Mouse (Mus musculus): ENCODE data around the gene Osbpl8. TPM values are rescaled to one million over a fixed set of nuclear protein-coding genes. Genes with fewer than 3 reads are reported as not detected.

Osbpl8 gene
- 18.4 and 19.4 TPM in 2 replicates for polyA plus RNA-seq (2012; rRNA removed)

DNA sequence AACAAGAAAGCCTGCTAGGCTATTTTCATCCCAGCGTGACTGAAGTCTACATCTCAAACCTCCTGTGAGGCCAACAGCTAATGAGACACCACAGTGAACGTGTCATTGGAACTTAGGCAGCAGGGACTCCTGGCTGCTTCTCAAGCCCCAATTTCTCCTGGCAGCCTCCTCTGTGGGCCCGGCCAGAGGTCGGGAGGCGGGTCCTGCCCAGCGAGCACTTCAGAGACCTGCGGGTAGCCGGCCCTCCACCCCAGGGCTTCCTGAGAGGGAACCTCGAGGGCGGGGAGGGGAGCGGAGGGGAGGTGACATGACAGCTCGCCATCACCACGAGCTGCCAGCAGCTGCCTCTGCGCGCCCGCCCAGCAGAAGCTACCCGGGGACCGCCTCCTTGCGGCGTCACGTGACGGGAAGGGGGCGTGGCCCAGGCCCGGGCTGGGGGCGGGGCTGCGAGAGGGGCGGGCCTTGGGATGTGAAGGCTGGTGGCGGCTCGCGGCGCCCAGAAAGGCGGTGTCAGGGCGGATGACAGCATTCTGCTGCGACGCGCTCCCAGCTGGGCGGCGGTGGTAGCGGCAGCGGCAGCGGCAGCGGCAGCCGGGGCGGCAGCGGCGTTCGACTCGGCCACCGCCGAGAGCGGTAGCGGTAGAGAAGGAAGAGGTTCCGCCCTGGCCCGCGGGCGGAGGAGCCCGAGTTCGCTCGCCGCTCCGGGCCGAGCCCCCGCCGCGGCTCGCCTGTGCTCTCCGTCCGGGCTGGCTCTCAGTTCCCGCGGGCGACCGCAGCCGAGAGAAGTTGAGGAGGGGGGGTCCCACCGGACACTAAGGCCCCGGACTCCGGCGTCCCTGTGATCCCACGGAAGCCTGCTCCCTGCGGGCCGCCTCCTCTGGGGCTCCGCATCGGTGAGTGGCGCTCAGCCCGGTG is at the start of gene Osbpl8:
Gene Osbpl8 (plus strand): TSS at position 449 of the 915 bp plus-strand sequence.
- no peaks in the 10 kb centered on the region for H3K27me3 ChIP-seq (ENCODE audit: control insufficient read depth, insufficient read depth, low read length)
- WGBS, result under 1% methylated on average over 75 of the region's 84 CpGs
- no peaks in the 10 kb centered on the region for H3K4me1 ChIP-seq (ENCODE audit: control insufficient read depth, insufficient read depth, low read length)
- no peak for TF ChIP-seq CTCF (IDR thresholded peaks at IDR 0.05; ENCODE audit: borderline replicate concordance, insufficient read depth, low read depth, low read length)
- TF ChIP-seq POLR2A (IDR thresholded peaks at IDR 0.05; ENCODE audit: borderline replicate concordance, insufficient read depth, low read length), result peak; percentile 93
- H3K27ac ChIP-seq (ENCODE audit: insufficient read depth, low read length), result peak within 1 kb of the TSS; percentile 81
- peak within 1 kb of the TSS; percentile 72 for H3K4me3 ChIP-seq (replicated peaks; ENCODE audit: insufficient read depth, low read depth, low read length)
- DNase-seq, result peak; percentile 99 to 100

DNA sequence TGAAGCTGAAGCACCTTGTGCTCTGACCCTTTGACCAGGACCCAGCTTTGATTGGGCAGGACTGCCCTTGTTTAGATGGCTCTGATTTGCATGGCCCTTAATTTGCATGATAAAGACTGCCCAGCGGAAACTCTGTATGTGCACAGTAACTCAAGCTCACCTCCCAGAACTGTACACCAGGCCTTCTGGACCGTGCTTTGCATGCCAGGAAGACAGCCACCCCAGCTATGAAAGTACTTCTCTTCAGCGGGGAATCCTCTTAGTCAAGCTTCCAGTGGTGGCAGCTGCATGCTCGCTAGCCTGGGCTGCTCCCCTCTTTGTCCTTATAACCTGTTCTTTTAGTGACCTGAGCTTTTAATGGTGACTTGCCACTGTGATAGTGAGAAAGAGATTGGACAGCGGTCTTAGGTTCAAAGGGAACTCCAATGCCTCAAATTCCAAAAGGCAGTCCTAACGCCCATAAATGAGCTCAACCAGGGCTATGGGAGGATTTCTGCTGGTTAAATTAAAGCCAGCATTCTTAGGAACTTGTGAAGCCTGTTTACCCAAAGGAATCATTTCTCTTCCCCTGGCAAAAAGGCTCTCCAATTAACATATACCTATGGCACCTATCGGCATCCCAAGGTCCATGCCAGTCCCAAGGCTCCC is 47.2 kb upstream of the Osbpl8 start:
- TF ChIP-seq POLR2A (IDR thresholded peaks at IDR 0.05; ENCODE audit: borderline replicate concordance, insufficient read depth, low read length) (no peak), CTCF (IDR thresholded peaks at IDR 0.05; ENCODE audit: borderline replicate concordance, insufficient read depth, low read depth, low read length) (no peak)
- Histone ChIP-seq H3K4me1 (ENCODE audit: control insufficient read depth, insufficient read depth, low read length) (no peaks in the 10 kb centered on the region), H3K4me3 (replicated peaks; ENCODE audit: insufficient read depth, low read depth, low read length) (no peak overlapping the region), H3K27ac (ENCODE audit: insufficient read depth, low read length) (no peak overlapping the region), H3K27me3 (ENCODE audit: control insufficient read depth, insufficient read depth, low read length) (no peaks in the 10 kb centered on the region)
- WGBS, result 53% methylated on average over 7 of the region's 7 CpGs
- DNase-seq, result no peak

DNA sequence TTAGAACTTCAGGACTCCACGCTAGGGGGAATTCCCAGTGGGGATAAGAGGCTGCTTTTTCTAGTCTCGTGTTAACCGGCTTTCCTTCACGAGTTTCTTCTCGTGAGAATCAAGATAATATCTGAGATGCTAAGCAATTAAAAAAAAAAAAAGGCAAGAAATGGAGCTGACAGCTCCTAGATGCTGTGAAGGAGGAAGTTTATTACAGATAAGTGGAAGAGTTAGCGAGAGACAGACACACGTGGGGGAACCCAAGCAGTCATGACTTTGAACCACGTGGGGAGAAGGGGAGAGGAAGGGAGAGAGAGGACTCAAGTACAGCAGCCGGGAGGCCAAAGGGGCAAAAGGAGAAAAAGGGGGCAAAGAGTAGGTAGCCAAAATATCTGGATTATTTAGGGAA is 46.3 kb upstream of the Osbpl8 start:
- H3K4me1 ChIP-seq (ENCODE audit: control insufficient read depth, insufficient read depth, low read length), result no peaks in the 10 kb centered on the region
- no peaks in the 10 kb centered on the region for H3K27me3 ChIP-seq (ENCODE audit: control insufficient read depth, insufficient read depth, low read length)
- H3K4me3 ChIP-seq (replicated peaks; ENCODE audit: insufficient read depth, low read depth, low read length), result no peak overlapping the region
- no peak overlapping the region for H3K27ac ChIP-seq (ENCODE audit: insufficient read depth, low read length)
- whole genome bisulfite sequencing, result 87% methylated on average over 9 of the region's 9 CpGs
- no peak for TF ChIP-seq POLR2A (IDR thresholded peaks at IDR 0.05; ENCODE audit: borderline replicate concordance, insufficient read depth, low read length)
- no peak for TF ChIP-seq CTCF (IDR thresholded peaks at IDR 0.05; ENCODE audit: borderline replicate concordance, insufficient read depth, low read depth, low read length)
- DNase-seq, result no peak

DNA sequence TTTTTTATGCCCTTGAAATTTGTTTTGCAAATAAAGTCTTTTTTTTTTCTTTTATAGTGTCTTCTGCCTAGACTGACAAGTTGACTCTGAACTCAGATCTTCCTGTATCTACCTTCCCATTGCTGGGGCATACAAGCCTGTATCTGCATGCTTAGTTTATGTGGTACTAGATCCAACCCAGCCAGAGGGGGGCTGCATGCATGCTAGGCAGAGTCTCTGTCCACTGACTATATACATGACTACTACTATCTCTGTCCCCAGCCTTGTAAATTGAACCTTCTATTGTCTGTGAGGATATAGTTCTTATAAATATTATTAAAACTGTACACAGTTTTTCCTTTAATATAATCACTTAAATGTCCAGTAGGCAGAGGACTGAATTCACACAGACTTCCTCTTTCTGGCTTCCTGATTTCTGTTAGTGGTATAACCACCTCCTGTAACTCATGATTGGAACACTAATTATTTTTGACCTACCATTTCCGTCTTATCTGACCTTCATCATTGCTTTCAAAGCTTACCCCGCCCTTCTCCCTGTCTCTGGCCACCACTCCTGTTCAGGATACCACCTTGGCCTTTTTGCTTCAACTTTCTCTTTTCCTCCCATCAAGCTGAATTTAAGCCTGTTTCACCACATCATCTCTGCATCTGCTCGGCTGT is 45.4 kb upstream of the Osbpl8 start:
- H3K27me3 ChIP-seq (ENCODE audit: control insufficient read depth, insufficient read depth, low read length), result no peaks in the 10 kb centered on the region
- H3K4me3 ChIP-seq (replicated peaks; ENCODE audit: insufficient read depth, low read depth, low read length), result no peak overlapping the region
- H3K4me1 ChIP-seq (ENCODE audit: control insufficient read depth, insufficient read depth, low read length), result no peaks in the 10 kb centered on the region
- no peak for DNase-seq
- WGBS, result 75% methylated on average over 3 of the region's 3 CpGs
- TF ChIP-seq CTCF (IDR thresholded peaks at IDR 0.05; ENCODE audit: borderline replicate concordance, insufficient read depth, low read depth, low read length) (no peak), POLR2A (IDR thresholded peaks at IDR 0.05; ENCODE audit: borderline replicate concordance, insufficient read depth, low read length) (no peak)
- H3K27ac ChIP-seq (ENCODE audit: insufficient read depth, low read length), result no peak overlapping the region

DNA sequence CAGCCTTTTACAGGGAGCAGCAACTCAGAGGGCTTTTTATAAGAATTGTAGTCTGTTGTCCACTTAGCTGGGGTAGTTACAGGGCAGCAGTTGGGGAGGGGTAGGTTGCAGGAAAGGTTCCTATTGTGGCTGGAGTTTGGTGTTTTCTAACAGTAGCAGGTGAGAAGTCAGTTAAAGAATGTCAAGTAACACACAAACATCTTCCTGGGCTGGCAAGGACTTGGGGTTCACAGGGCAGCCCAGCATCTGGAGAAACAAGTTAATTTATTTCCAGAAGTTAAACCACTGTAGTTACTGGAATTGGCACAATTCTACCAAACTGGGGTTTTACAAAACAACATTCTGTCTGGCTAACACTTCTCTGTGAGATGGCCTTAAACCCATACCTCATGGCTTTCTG is 44.8 kb upstream of the Osbpl8 start:
- TF ChIP-seq CTCF (IDR thresholded peaks at IDR 0.05; ENCODE audit: borderline replicate concordance, insufficient read depth, low read depth, low read length) (no peak), POLR2A (IDR thresholded peaks at IDR 0.05; ENCODE audit: borderline replicate concordance, insufficient read depth, low read length) (no peak)
- no peak for DNase-seq
- no peak overlapping the region for H3K4me3 ChIP-seq (replicated peaks; ENCODE audit: insufficient read depth, low read depth, low read length)
- no peaks in the 10 kb centered on the region for H3K4me1 ChIP-seq (ENCODE audit: control insufficient read depth, insufficient read depth, low read length)
- no peak overlapping the region for H3K27ac ChIP-seq (ENCODE audit: insufficient read depth, low read length)
- no peaks in the 10 kb centered on the region for H3K27me3 ChIP-seq (ENCODE audit: control insufficient read depth, insufficient read depth, low read length)

DNA sequence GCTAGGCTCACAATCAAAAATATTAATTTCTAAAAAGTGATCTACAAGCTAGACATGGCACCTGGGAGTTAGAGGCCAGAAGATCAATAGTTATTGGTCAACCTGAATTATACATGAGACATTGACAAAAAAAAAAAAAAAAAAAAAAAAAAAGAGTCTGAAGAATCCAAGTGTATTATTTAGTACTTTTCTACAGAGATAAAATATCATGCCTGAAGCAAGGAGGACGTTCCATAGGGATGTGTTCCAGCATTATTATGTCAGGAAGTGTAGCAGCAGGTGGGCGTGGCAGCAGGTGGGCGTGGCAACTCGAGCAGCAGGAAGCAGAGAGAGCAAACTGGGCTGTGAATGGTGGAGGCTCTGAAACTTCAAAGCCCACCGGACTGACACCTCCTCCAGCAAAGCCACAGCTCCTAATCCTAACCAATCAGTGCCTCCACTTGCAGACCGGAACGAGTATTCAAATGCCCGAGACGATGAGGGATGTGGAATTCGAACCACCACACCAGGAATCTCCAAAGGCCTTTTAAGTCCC is 41.6 kb upstream of the Osbpl8 start:
- TF ChIP-seq POLR2A (IDR thresholded peaks at IDR 0.05; ENCODE audit: borderline replicate concordance, insufficient read depth, low read length), result no peak
- TF ChIP-seq CTCF (IDR thresholded peaks at IDR 0.05; ENCODE audit: borderline replicate concordance, insufficient read depth, low read depth, low read length), result no peak
- Histone ChIP-seq H3K27ac (ENCODE audit: insufficient read depth, low read length) (no peak overlapping the region), H3K27me3 (ENCODE audit: control insufficient read depth, insufficient read depth, low read length) (no peaks in the 10 kb centered on the region), H3K4me1 (ENCODE audit: control insufficient read depth, insufficient read depth, low read length) (no peaks in the 10 kb centered on the region), H3K4me3 (replicated peaks; ENCODE audit: insufficient read depth, low read depth, low read length) (no peak overlapping the region)
- 69% methylated on average over 10 of the region's 10 CpGs for WGBS
- DNase-seq, result no peak

DNA sequence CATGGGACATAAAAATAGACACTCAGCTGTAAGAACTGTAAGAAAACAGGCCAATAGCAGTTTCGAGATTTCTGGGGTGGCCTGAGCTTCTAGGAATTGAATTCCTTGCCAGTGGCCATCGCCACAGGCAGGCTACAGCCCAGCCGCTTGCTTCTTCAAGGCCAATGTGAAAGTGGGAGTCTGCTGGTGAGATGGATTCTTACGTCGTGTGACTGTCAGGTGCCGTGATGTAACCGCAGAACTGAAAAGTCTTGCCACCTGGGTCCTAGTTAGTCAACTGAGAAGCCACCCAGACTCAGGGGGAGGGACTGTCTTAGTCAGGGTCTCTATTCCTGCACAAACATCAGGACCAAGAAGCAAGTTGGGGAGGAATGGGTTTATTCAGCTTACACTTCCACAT is 40.4 kb upstream of the Osbpl8 start:
- TF ChIP-seq CTCF (IDR thresholded peaks at IDR 0.05; ENCODE audit: borderline replicate concordance, insufficient read depth, low read depth, low read length) (no peak), POLR2A (IDR thresholded peaks at IDR 0.05; ENCODE audit: borderline replicate concordance, insufficient read depth, low read length) (no peak)
- no peaks in the 10 kb centered on the region for H3K4me1 ChIP-seq (ENCODE audit: control insufficient read depth, insufficient read depth, low read length)
- WGBS, result 93% methylated on average over 7 of the region's 7 CpGs
- DNase-seq, result no peak
- H3K27me3 ChIP-seq (ENCODE audit: control insufficient read depth, insufficient read depth, low read length), result no peaks in the 10 kb centered on the region
- no peak overlapping the region for H3K27ac ChIP-seq (ENCODE audit: insufficient read depth, low read length)
- no peak overlapping the region for H3K4me3 ChIP-seq (replicated peaks; ENCODE audit: insufficient read depth, low read depth, low read length)

Data from cerebellum, adult 2 months (tissue).